Mouse (Mus musculus) R1 (cell line): ENCODE results near the gene Icam4.
A peak's percentile ranks its signal among the peaks of the same experiment; 100 is the strongest.
"Not testable (repeated sequence)": the region's sequence is repeated elsewhere in the genome, so short reads cannot be mapped to it uniquely, and the experiment has no call there.

Source experiments
- DNase-seq: peaks from one replicate; pipeline ENCODE4 v3.0.0-alpha.2; 2018; ENCODE audit warnings: low read depth, low spot score

The Icam4 gene

DNA sequence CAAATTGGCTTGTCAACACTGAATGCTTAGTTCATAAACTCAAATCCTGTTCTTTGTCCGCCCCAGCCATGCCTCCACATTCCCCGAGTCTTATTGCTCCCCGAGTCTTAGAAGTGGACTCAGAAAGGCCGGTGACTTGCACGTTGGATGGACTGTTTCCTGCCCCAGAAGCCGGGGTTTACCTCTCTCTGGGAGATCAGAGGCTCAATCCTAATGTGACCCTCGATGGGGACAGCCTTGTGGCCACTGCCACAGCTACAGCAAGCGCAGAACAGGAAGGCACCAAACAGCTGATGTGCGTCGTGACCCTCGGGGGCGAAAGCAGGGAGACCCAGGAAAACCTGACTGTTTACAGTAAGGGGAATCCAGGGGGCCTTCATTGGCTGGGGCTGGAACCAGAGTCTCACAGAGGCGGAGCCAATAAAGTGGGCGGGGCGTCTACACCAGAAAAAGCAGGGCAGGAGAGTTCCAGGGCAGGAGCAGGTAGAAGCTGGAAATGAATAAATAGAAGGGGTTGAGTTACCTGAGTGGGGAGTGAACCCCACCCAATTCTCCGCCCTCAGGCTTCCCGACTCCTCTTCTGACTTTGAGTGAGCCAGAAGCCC lies 5.4 kb downstream of the Icam4 start:
- DNase-seq: peak; percentile 87

DNA sequence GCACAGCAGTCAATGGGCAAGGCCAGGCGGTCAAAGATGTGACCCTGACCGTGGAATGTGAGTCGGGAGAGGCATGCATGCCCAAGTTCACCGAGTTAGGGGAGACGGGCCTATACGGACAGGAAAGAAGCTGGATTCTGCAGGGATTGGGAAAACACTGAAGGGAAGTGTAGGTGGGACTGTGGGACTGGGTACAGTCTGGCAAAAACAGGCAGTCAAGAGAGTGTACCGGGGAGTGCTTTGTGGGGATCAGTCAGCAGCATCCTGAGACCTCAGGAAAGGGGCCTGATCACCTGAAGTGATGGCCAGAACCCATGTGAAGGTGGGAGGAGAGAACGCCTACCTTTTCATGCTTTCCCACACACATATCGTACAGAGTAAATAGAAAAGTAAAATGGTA lies 6.4 kb downstream of the Icam4 start:
- no peak for DNase-seq

DNA sequence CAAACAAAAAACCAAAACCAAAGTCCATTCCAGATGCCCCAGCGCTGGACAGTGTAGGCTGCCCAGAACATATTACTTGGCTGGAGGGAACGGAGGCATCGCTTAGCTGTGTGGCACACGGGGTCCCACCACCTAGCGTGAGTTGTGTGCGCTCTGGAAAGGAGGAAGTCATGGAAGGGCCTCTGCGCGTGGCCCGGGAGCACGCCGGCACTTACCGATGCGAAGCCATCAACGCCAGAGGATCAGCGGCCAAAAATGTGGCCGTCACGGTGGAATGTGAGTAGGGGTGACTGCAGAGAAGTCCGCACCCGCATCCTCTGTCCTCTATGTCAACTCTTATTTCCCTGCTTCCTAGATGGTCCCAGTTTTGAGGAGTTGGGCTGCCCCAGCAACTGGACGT lies 7.0 kb downstream of the Icam4 start:
- DNase-seq: no peak

DNA sequence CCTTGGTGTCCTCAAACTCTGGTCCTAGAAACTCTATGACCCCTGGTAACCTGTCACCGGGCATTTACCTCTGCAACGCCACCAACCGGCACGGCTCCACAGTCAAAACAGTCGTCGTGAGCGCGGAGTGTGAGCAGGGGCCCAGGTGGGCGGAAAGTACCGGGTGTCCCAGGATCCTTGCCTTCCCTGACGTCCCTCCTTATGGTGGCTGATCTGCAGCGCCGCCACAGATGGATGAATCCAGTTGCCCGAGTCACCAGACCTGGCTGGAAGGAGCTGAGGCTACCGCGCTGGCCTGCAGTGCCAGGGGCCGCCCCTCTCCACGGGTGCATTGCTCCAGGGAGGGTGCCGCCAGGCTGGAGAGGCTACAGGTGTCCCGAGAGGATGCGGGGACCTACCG lies 7.5 kb downstream of the Icam4 start:
- DNase-seq: no peak

DNA sequence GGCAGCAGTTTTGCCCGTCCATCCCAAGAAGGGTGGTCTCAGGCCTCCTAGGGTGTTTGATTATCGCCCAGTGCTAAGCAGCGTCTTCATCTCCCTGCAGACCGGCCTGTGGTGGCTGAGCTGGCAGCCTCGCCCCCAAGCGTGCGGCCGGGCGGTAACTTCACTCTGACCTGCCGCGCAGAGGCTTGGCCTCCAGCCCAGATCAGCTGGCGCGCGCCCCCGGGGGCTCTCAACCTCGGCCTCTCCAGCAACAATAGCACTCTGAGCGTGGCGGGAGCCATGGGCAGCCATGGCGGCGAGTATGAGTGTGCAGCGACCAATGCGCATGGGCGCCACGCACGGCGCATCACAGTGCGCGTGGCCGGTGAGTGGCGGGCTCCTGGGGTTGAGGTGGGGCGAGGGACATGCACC lies 8.3 kb downstream of the Icam4 start:
- DNase-seq: peak; percentile 49

DNA sequence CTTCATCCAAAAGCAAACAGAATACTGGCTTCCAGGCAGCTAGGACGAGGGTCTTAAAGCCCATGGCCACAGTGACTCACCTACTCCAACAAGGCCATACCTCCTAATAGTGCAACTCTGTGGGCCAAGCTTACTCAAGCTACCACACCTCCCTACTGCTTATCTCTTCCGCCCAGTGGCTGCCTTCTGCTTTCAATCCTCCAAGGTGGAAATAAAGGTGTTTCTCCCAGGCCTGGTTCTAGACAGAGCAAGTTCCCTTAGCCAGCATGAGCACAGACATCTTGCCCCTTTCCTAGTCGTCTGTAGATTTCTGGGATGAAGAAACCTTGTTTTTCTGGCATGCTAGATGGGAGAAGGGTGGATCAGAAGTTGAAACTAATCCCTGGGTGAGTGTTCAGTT lies 10.6 kb downstream of the Icam4 start:
- no peak for DNase-seq

DNA sequence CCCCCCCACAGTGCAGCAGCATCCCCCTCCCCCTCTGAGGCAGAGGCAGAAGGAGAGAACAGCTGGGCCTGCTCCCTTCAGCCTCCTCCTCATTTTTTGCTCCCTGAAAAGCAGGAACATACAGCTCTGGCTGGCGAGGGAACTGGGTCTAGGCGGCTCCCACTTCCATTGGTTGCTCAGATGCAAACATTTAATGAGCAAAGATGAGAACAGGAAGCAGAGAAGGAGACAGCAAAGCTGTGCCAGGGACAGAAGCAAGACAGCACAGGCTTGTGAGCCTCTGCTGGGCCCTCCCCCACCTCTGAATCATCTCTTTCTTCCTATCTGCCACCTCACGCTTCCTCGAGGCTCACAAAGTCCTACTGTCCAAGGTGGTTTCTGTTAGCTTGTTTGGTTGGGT lies 12.1 kb downstream of the Icam4 start:
- DNase-seq: no peak

DNA sequence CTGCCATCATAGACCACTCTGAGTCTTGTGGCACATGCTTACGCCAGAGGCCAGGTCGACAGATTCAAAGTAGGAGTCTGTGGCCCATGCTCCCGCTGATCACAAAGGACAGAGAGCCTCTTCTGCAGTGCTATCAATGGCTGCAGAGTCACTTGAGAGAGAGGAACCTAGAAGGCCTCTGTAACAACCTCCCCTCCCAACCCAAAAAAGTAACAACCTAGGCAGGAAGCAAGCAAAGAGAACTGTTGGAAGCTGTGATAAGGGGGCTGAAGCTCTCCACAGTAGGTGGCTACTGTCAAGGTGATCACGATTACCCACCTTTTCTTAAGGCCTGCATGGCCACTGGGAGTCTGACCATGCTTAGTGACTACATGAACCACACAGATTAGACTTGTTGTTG lies 14.4 kb downstream of the Icam4 start:
- DNase-seq: no peak

DNA sequence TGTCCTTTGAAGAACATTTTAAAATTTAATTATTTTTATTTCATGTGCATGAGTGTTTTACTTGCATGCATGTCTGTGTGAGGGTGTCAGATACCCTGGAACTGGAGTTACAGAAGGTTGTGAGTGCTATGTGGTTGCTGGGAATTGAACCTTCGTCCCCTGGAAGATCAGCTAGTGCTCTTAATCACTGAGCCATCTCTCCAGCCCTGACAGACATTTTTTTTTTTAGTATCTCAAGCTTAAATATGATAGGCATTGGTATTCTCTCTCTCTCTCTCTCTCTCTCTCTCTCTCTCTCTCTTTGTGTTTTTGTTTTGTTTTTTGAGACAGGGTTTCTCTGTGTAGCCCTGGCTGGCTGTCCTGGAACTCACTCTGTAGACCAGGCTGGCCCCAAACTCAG lies 15.6 kb downstream of the Icam4 start:
- not testable (repeated sequence) for DNase-seq

DNA sequence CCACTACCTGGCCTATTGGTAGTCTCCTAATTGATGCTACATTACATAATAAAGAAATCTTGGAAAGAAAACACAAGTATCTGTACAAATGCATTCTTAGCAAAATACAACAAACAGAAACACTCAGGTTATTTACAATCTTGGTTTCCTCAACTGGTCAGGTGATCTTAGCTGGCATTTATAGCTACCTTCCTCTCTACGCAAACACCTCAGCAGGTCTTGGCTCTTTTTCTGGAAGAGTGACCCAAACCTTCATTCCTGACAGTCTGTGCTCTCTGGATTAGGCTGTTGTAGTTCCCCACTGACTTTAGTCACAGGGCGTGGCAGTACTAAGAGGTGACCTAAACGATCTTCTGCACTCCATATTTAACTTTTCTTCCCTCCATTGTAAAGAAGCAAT lies 16.1 kb downstream of the Icam4 start:
- no peak for DNase-seq

DNA sequence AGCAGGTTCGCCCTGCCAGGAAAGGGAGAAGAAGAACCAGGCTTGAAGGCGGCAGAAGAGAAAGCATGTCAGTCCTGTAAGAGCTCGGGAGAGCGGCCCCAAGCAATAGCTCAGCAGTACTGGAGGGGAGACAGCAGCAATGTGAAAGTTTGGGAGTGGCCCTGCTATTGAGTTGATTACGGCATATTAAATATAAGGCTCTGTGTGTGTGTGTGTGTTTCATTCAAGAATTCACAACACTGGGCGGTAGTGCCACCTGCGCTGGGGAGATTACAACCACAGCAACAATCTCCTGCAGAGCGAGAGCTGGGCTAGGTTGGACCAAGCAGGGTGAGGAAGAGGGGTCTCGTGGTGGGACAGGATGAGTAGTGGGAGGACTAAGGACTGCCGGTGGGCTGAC lies 22.4 kb downstream of the Icam4 start:
- no peak for DNase-seq

DNA sequence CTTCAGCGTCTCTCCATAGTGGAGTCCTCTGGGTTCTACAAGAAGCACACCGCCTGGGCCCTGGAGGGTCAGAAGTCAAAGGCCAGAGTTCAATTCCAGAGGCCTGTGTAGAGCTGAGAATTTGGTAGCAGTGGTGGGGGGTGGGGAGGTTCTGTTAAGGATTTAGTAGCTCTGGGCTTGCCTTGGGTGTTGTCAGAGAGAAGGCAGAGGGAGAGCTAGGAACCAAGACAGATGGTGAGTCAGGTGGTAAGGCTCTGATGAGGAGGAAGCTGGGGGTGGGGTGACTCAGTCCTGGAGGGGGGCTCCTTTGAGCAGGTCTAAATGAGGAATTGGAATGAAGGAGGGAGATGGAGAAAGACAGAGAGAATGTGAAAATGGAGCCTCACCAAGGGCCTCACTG lies 33.8 kb downstream of the Icam4 start:
- DNase-seq: no peak

DNA sequence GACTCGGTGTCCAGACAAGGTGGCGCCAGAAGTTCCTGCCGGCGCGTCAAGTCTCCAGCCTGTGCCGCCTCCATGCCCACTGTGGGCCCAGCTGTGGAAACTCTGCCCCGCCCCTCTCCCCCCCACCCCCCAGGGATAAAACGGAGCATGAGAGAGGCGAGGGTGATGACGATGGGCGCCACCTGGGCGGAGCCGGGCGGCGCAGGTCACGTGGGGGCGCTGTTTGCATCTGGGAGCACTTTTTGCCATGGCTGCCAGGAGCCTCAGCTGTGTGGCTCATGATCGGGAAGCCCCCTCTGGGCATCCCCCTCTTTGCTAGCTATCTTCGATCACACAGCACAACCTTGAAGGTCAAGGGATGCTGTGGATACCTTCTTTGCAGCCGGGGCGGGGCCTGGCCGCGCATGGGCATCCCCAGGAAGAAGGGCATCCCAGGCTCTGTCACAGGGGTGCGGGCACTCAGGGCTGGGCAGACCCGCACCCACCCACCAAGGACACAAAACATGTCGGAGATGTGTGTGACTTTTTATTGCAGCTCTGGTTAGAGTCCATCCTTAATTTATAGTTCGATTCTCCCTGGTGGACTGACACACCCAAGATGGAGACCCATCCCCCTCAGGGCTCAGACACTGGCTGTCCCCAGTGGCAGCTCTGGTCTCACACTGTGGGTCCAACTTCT lies 38.0 kb downstream of the Icam4 start, which contains the start of gene Zglp1:
Gene Zglp1 (minus strand): TSS at position 88 of the 679 bp plus-strand sequence.
- peak; percentile 49 for DNase-seq

DNA sequence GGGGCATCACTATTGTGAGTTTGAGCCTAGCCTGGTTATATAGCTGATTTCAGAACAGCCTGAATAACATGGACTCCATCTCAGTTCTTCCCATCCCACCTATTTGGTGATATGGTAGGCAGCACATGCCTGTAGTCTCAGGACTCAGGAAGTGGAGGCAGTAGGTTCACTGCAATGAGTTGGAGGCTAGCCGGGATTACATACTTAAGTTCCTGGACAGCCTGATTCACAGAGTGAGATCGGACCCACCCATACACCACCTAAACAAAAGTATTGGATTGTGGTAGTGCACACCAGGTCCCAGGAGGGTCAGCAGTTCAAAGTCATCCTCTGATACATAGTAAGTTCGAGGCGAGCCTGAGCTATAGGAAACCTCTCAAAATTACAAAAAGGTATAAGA lies 43.5 kb downstream of the Icam4 start:
- DNase-seq: peak; percentile 56

DNA sequence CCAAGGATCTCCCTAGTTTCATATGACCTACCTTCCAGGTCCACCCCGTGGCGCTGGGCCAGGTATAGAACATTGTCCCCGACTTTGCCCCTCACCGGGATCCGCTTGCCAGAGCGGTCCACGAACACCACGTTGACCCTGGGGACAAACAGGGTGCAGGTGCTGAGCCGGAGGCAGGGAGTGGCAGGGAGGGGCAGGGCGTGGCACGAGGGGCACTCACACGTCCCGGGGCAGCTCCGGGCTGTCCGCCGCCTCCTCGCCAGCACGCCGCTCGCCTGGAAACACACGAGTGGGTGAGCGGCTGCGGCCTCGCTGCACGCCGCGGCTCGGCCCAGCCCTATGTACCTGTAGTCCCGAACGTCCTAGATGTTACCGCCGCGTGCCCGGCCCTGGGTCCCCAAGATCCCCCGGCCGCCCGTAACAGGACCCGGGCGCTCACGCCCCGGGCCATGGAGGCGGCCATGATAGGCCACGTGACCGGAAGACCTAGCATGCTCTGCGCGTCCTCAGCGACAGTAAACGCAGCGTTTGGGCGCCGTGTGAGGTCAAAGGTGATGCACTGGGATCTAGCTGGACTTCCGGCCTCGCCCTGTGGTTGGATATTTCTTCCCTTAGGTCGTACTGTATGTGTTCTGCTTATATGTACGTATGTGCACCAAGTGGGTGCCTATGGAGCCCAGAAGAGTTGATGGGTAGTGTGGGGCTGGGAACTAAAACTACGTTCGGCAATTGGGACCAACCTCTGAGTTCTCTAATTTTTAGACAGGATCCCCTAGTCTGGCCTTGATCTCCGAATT lies 44.1 kb downstream of the Icam4 start, which contains the start of the genes Gm49373 and Fdx1l:
Gene Gm49373 (minus strand): TSS at position 53 of the 797 bp plus-strand sequence.
Gene Fdx1l (minus strand): TSS at position 571 of the 797 bp plus-strand sequence.
- DNase-seq: peak; percentile 92

DNA sequence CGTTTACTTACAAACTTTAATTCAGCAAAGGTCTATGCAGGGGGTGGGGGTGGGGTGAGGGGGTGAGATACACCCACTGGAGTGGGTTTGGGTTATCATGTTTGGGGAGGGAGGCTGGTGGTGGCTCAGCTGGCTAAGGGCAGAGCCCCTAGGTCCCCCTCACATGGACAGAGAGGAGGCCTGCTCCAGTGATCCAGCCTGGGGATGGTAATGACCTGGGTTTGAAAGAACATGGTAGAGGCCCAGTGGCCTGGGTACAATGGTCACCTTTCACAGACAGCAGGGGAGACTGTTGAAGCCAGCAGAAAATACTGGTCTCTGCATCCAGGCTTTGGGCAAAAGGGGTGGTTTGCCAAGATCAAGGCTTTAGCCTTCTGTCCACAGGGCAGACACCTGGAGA lies 45.0 kb downstream of the Icam4 start:
- no peak for DNase-seq

DNA sequence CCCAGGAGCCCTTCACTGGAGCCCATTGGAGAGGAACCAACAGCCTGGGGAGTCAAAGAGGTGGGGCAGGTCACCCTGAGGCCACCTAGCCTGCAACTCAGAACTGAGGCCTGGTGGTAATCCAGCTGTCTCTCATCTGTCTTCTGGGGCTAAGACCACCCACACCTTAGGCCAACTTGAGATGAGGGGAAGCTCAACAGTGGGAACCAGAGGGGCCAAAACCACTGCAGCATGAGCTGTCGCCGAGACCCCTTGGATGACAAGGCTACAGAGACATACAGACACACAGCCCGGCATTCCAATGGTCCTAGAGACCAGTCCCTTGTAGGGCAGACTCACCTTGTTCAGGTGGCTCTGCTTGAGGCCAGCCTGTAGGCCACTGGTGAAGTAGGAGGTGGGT lies 46.5 kb downstream of the Icam4 start:
- no peak for DNase-seq
